Mouse (Mus musculus): ENCODE data around the gene Spata48. TPM values are rescaled to one million over a fixed set of nuclear protein-coding genes. Genes with fewer than 3 reads are reported as not detected.

Gene Spata48
- total RNA-seq, 2 experiments from 2014 or later: 0.33 to 0.89 TPM

DNA sequence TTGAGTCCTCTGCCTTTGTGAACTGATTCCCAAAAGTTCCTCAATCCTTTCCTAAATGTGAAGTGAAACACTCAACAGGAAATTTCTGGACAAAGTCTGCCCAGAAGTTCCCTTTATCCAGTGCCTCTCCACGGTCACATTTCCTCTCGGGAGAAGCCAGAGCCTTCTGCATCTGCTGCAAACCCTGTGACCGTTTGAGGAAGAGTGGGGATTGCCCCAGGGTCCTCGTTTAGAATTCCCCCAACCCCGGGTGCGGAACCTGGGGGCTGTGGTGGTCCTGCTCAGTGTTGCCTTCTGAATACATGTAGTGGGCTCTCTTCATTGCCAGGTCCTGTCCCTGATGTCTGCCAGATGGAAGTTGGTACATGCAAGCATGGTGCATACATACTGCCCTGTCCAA lies 67.3 kb downstream of the Spata48 start:
- ATAC-seq (ENCODE audit: poor library complexity, severe bottlenecking): peak; percentile 46

DNA sequence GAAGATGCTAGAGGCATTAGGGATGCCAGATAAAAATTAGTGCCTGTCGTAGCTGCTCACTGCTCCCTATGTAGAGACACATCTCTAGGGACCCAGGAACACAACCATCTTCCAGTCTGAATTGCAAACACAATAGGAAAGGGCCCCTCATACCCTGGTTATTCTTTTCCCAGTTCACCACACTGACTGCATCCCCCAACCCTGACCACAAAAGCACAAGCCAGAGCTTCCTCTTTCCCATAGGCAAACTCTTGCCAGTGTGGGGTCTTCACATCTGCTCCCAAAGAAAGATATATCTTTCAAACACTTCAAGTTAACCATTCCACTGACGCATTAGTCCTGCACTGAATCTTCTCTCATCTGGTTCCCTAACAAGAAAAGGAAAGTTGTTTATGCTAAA lies 68.2 kb downstream of the Spata48 start:
- ATAC-seq (ENCODE audit: poor library complexity, severe bottlenecking): no peak

DNA sequence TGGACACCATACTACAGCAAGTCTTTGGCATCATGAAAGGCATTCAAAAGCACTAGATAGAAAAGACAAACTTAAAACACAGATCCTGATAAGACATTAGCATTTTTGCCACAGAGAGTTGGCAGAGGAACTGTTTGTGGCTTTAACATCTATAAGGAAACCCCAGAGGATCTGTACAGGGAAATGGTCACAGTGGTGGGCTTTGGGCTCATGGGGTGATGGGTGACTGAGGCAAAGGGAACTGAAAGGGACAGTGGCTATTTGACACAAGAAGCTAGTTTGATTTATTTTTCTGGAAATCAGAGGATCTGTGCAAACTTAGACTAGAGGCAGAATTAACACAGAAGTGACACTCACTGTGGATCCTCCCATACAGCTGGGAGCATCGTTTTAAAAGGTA lies 74.4 kb downstream of the Spata48 start:
- ATAC-seq (ENCODE audit: poor library complexity, severe bottlenecking): no peak

DNA sequence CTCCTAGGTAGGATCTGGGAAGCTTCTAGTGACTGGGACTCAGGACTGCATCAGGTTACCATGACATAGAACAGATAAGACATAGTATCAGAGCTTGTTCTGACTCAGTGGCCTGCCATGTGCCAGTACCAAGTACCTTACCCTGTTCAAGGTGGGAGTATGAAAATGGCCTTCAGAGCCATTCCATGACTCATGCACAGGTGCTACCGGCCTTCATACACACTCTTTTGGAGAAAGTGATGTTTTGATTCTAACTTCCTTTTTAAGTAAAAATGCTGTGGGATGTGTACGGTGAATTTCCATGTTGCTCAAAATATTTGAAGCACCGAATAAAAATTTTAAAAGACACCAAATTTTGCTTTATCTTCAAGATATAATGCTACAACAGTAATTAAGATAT lies 84.1 kb downstream of the Spata48 start:
- no peak for ATAC-seq (ENCODE audit: poor library complexity, severe bottlenecking)

DNA sequence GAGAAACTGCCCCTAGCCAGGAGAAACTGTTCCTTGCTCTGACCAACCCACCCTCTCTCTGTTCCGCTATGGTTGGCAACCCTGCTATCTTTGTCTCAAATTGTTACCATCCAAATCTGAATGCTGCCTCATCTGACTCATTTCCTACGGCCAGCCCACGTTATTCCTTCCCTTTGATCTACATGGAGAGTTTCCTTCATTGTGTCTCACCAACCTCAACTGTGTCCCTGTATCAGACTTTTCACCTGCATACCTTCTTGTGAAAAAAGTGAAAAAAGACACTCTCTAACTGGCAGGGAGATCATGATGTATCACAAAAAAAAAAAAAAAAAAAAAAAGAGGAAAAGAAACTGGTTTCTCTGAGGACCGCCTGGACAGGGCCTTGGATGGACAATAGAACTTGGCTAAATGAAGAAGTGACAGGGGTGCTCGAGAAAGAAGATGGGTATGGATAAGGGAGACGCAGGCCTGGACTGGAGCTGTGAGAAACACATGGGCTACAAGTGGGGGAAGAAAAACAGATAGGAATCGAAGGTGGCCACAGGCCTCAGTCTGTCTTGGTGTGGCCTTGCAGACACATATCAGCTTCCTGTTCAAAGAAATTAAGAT lies 85.1 kb downstream of the Spata48 start:
- peak; percentile 82 for ATAC-seq (ENCODE audit: poor library complexity, severe bottlenecking)

DNA sequence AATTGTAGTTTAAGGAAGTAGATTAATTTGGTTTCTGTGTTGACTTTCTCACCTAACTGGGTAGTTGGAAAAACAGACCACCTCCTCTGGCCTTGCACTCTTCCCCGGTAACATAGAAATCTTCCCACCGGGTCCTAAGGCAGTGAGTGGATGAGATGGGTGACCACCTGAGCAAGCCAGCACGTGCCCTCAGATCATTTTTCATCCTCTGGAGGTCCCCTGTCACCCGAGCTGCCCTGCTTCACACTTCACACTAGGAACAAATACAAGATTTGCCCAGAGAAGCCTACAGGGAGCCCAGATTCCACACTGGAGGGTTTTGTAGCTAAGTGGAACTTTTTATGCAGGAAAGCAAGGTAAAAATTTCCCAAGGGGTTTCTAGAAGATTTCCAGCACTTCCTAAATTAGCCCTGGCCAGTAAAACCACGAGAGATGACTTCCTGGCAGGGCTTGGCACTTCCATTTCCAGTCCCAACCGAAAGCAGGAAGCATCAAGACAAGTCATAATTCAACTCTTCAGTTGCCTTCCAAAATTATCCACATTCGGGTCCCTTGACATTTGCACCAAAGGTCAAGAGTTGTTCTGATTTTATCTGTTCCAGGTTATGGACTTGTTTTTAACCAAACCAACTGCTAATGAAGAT lies 85.8 kb downstream of the Spata48 start:
- ATAC-seq (ENCODE audit: poor library complexity, severe bottlenecking): no peak

DNA sequence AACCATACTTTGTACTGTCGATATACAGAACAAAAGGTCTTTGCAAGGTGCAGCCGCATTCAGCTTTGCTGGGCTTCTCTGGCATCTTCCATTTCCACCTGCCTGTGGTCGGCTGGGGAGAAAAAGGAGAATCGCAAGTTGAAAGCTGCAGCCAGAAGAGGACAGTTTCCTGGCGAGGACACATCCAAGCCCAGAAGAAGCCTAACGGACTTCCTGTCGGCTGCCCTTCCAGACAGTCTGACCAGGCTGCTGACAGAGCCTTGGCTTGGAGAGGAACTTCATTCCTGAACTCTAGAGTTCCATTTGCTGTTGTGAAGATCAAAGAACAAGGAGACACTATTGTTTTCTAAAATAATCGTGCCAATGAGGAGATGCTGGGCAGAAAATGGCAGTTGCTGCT lies 93.7 kb downstream of the Spata48 start:
- no peak for ATAC-seq (ENCODE audit: poor library complexity, severe bottlenecking)

DNA sequence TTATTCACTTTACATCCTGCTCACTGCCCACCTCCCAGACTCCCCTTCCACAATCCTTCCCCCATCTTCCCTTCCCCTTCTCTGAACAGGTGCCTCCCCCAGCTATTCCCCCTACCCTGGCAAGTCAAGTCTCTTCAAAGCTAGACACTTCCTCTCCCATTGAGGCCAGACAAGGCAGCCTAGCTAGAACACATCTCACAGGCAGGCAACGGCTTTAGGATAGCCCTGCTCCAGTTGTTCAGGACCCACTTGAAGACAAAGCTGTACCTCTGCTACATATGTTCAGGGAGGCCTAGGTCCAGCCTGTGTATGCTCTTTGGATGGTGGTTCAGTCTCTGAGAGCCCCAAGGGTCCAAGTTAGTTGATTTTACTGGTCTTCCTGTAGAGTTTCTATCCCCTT lies 94.3 kb downstream of the Spata48 start:
- no peak for ATAC-seq (ENCODE audit: poor library complexity, severe bottlenecking)

DNA sequence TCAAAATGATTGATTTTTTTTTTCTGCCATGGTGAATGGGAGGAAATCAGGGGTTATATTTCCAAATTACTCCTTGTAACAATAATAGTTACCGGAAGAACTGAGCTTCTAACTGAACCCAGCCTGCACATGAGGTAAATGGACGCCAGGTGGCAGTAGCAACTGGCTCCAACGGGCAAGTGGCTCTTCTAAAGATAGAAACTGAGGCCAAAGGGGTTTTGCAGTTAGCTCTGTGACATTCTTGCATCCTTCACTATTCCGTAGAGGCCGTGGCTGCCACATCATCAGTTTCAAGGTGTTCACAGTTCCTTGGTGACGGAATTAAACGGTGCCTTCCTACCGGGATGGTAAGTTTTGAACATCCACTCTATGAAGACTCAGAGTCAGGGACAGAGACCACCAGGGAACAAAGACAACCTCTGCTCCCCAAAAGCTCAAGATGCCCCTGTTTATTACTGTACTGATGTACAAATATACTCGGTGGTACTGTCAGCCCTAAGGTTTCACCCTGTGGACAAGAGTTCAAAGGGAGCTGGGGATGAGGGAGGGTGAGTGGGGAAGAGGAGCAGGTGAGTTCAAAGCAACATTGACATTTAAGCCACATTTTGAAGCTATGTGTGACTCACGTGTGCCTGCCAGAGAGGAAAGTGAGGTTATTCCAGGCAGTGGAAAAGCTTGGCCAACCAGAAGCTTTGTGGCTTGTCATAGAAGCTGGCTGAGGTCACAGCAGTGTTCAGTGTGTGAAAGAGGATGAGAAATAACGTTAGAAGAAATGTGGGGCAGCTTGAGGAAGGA lies 95.5 kb downstream of the Spata48 start:
- ATAC-seq (ENCODE audit: poor library complexity, severe bottlenecking): peak; percentile 57

DNA sequence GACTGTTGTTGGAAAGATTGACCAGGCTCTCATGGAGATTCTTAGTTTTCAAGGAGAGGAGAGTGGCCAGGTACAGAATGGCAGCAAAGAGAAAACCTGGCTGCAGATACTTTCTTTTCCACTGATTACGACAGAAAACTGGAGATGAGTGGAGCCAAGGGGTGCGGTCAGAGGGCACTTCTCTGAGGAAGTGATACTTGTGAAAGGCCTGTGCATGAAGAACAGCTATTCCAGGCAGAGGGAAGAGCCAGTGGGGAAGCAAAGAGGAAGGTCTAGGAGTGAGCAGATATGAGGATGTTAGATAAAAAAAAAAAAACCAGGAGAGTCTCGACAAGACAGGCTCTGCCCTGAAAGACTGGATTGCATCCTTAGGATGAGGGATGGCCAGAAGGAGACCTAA lies 96.8 kb downstream of the Spata48 start:
- ATAC-seq (ENCODE audit: poor library complexity, severe bottlenecking): peak; percentile 78

DNA sequence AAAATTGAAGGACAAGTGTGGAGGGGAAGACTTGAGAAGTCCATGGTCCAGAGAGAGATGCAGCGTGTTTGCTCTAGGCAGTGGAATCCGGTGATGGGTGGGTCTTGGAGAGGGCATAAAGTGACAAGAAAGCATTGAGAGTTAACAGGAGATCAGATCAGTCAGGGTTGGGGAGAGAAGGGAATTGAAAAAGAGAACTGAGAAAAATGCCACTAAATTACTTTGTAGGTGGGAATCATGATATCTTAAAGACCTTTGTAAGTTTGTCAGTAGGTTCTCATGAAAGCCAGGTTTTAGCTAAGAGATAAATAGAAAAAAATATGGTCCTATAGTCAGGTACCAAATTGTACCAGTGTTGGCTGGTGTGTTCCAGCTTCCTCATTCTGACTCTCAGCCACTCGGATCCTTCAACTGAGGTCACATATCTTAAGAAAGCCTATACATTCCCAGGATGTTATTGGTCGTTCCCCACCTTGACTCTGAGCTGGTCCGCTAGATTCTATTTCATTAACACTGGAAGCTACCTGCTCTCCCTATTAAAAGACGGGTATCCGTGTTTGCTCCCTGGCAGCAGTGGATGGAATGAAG lies 97.3 kb downstream of the Spata48 start:
- ATAC-seq (ENCODE audit: poor library complexity, severe bottlenecking): peak; percentile 3; the same call in 1 of the 2 replicates

DNA sequence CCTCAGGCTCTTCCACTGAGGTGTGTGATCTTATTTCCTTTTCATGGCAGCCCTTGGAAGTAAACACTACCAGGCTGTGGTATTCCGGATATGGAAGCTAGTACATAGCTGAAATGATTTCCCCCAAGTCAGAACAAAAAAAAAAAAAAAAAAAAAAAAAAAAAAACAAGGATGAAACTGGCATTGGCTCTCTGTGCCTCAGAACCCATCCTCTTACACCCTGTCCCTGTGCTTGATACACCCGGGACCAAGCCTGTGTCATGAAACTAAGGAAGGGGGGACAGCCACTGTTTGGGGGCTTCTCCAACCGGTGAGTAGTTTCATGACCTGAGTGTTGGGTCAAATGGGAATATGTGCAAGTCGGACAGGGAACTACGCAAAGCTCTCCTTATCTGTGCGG lies 99.2 kb downstream of the Spata48 start:
- no peak for ATAC-seq (ENCODE audit: poor library complexity, severe bottlenecking)

DNA sequence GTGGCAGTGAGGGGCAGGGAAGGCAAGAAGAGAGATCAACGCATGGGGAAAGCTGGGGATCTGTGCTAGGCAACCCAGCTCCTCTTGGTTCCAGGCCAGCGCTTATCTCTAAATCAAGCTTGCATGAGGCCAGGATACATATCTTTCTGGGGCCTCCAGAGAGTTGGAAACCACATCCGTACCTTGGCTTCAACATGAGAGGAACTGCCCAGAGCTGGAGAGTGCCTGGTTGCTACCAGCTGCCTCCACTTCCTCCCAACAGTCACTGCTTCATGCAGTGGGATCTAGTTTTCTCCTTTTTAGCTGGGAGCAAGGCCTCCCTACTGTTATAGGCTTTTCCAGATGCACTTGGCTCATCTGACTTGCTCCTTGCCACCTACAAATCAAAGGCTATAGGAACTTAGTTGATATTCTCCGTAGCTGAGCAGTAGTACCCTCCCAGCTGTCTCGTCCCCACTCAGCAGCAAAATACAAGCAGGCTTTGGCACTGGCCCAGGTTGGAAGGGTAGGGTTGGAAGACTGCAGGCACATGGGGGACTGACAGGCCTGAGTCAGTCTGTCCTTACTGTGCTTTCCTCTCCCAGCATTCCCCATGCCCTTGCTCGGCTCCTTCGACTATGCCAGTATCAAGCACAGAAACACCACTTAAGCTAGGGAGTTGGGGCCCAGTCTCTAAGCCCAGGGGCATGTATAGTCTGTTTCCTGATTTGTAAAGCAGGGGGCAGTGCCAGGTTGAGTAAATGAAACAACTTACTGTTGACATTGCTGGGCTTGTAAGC lies 102.6 kb downstream of the Spata48 start:
- ATAC-seq (ENCODE audit: poor library complexity, severe bottlenecking): peak; percentile 77

Other genes starting within 250 kb of the Spata48 start
- gene Zpbp, start 314 bp downstream of the Spata48 start, total RNA-seq (2015): 0.66 and 0.89 TPM in 2 replicates
- gene Zpbp, start 314 bp downstream of the Spata48 start, total RNA-seq (2017): 0.20 and 0.33 TPM in 2 replicates
- not detected in 2 replicates for gene 4930512M02Rik, start 165.7 kb downstream of the Spata48 start, total RNA-seq (2015)
- gene 4930512M02Rik, start 165.7 kb downstream of the Spata48 start, total RNA-seq (2017): not detected in 2 replicates
- 217 and 226 TPM in 2 replicates for gene Ikzf1, start 222.9 kb downstream of the Spata48 start, total RNA-seq (2015)
- 80.8 and 104 TPM in 2 replicates for gene Ikzf1, start 222.9 kb downstream of the Spata48 start, total RNA-seq (2017)